Mouse (Mus musculus): ENCODE measurements around the gene Rab1a. TPM values are rescaled to one million over a fixed set of nuclear protein-coding genes. Genes with fewer than 3 reads are reported as not detected.
"Not testable (repeated sequence)": the region's sequence is repeated elsewhere in the genome, so short reads cannot be mapped to it uniquely, and the experiment has no call there.

Rab1a gene
- total RNA-seq, 4 experiments from 2014 or later, result 151 to 186 (median 168) TPM

DNA sequence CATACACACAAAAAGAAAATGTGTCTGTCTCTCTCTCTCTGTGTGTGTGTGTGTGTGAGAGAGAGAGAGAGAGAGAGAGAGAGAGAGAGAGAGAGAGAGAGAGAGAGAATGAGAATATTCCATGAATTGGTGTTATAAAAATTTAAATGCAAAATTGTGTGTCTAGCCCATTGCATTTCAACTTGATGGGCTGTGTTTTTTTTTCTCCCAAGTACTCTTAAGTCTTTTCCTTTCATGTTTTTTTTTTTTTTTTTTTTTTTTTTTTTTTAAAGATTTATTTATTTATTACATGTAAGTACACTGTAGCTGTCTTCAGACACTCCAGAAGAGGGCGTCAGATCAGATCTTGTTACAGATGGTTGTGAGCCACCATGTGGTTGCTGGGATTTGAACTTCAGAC lies 20.4 kb downstream of the Rab1a start:
- DNase-seq, result not testable (repeated sequence)

- no peak for DNase-seq
These were observed 23.0 kb downstream of the Rab1a start for GRCm38 (mm10) chr11:20224196-20224595.

GRCm38 (mm10) chr11:20225938-20226337 lies 24.7 kb downstream of the Rab1a start:
- no peak for DNase-seq

DNA sequence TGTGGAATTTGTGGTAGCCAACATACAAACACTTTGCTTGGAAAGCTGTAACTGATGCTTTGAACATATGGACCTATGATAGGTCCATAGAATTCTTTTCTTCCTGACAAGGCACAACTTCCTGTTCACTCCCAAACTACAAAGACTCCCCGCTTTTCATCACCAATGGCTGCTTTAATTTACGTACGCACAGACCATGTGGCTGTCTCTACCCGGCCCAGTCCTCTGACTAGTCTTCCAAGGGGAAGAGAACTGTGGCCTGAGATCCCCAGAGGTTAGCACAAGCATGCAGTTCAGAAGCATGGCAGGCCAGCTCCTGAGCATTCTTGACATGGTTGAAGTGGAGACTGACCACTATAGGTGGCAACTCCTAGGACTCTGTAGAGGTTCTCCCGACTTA lies 27.4 kb downstream of the Rab1a start:
- DNase-seq, result no peak

DNA sequence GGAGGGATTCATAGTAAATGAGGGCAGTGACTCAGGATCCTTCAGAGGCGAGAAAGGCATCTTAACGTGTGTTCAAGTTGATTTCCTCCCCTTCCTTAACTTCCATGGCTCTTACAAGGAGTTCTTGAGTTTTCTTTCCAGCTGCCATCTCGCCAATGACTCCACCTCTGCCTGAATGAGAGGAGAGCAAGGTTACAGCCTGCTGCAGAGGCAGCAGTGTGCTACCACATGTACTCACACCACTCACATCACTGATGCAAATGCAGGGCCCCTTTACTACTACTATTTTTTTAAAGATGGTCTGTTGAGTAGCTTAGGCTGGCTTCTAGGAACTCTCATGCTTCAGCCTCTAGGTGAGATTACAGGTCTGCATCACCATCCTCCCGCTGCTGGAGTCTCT lies 28.1 kb downstream of the Rab1a start:
- no peak for DNase-seq

GRCm38 (mm10) chr11:20230286-20230685 lies 29.1 kb downstream of the Rab1a start:
- no peak for DNase-seq

DNA sequence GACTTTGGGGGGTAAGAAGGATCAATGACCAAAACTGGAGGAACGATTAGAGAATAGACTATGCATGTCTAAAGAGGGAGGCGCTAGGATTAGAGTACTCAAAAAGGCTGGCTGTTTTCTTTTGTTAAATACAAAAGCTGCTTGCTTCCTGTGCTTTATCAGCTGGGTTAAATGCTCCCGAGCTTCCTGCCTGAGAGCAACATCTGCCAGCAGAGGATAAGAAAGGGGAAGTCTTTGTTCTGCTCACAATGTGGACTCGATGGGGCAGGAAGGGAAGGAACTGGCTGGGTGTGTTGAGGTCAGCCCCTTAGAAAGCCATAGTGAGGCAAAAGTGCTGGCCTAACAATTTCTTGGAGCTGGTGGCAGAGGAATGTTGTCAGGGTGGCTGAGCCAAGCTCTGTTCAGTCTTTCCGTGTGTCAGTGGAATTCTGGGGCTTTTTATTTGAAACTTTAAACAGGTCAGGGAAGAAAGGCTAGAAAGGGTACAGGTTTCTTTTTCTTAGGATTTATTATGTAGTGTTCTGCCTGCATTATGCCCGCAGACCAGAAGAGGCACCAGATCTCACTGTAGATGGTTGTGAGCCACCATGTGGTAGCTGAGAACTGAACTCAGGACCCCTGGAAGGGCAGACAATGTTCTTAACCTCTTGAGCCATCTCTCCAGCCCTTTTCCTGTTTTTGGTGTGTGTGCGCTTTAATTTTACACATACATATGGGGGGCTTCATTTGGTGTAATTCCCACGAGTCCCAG lies 30.1 kb downstream of the Rab1a start:
- DNase-seq, result peak; percentile 47

GRCm38 (mm10) chr11:20232016-20232755 lies 31.0 kb downstream of the Rab1a start:
- DNase-seq, result no peak

GRCm38 (mm10) chr11:20234233-20234632 lies 33.0 kb downstream of the Rab1a start:
- no peak for DNase-seq

GRCm38 (mm10) chr11:20237018-20237417 lies 35.8 kb downstream of the Rab1a start:
- DNase-seq, result no peak

DNA sequence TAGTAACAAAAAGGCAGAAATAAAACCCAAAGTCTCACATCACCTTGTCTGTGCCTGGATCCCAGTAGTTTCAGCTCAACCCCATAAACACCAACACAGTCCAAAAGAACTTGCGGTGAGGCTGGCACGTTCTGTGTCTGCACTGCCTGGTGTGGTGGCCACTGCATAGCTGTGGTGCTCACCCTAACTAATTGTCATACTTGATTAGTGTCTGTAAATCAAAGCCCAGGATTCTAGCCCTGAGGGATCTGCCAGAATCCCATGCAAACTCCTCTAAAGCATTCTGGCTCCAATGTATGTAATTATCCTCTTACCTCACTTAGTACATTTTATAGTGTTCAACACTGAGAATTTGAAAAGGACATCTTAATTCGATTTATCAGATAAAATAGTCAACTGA lies 36.7 kb downstream of the Rab1a start:
- no peak for DNase-seq

DNA sequence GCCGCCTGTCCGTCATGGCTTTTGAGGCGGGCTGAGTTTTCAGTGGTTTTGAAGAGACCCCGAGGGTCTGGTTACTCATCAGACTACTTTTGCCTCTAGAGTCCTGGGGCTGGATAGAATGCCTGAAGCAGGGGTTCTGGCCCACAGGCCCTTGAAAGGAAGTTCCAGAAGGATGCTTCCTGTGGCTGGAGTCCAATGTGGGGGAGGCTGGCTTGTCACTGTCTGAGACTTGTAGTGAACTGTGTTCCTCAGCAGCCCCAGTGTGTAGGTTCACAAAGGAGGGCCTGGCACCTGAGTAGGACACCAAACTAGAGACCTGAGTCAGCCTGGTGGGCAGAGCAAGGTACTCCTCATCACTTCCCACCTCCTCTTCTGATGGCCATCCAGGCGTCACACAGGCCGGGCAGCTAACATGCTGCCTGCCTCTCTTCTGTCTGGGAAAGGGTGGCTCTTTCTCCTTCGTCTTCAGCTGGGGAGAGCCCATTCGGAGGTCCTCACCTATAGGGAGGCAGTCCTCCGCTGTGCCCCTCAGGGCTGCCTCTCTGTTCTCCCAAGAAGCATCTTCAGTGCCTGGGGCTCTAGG lies 38.1 kb downstream of the Rab1a start:
- no peak for DNase-seq

- no peak for DNase-seq
These were observed 39.1 kb downstream of the Rab1a start for GRCm38 (mm10) chr11:20240331-20240730.

GRCm38 (mm10) chr11:20241311-20241710 lies 40.1 kb downstream of the Rab1a start:
- no peak for DNase-seq

DNA sequence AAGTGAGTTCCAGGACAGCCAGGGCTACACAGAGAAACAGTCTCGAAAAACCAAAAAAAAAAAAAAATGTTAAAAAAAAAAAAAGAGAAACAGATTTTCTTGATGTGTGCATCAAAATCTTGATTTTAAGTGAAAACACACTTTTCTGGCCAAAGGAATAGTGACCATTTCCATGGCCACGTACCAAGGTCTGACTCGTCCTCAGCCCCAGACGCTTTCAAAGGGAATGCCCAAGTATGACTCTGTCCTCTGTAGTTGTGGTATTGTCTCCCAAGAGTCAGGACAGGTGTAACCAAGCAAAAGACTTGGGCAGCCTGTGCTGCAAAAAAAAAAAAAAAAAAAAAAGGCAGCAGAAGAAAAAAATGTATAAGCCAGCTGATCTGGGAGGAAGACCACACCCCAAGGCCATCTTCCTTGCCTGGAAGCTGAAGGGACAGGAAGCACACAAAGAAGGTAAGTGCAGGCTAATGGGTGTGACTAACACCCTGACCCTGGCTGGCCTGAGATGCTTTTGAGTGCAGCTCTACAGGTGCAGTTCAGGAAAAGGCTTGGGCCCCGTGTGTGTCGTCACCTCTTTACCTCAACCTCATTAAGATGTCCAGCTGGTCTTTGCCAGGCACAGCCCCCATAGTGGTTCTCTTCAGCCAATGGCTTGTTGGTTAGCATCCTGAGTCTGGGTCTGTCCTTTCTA lies 41.3 kb downstream of the Rab1a start:
- DNase-seq, result no peak

- no peak for DNase-seq
These were observed 42.1 kb downstream of the Rab1a start for GRCm38 (mm10) chr11:20243214-20243913.

- no peak for DNase-seq
These were observed 43.4 kb downstream of the Rab1a start for GRCm38 (mm10) chr11:20244336-20245290.

DNA sequence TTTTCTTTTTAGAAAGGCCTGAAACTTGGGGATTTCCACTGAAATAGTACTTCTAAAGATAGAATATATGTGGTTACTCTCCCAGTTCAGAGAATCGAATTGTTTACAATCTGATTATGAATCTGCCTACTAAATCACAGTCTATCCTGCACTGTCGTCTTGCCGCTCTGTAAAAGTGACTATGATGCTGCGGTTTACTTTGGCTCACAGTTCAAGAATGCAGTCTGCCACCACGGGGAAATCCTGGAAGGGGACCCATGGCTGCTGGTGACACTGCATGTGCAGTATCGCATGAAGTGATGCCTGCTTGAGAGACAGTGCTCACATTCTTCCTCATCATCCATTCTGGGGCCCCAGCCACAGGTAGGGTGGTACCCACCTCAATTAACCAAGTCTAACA lies 44.1 kb downstream of the Rab1a start:
- DNase-seq, result no peak

GRCm38 (mm10) chr11:20246616-20247015 lies 45.4 kb downstream of the Rab1a start:
- DNase-seq, result no peak

DNA sequence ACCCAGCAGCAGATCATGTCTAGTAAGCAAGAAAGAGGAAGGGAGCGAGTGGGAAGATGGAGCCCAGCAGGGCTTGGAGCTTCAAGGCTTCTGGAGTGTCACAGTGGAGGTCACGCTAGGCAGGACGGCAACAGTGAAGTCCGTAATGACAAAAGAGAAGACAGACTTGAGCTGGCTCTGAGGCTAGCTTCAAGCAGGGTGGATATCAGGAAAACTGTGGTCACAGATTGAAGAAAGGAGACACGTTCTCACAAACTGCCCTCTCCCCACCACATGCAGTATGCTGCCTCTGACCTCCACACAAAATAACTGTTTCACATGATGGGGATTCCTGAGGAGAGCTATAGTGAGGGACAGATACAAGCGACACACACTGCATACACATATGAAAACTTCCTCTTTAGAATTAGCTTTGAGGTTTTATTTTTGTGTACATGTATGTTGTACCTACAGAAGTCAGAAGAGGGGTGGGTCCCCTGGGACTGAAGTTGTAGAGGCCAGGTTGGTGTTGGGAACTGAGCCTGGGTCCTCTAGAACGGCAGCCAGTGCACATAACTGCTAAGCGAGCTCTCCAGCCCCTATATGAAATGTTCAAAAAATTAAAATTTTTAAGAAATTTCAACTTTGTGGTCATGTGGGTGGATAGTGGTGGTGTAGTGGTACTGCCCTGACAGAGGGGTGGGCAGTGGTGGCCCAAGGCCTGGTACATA lies 46.1 kb downstream of the Rab1a start:
- DNase-seq, result no peak

DNA sequence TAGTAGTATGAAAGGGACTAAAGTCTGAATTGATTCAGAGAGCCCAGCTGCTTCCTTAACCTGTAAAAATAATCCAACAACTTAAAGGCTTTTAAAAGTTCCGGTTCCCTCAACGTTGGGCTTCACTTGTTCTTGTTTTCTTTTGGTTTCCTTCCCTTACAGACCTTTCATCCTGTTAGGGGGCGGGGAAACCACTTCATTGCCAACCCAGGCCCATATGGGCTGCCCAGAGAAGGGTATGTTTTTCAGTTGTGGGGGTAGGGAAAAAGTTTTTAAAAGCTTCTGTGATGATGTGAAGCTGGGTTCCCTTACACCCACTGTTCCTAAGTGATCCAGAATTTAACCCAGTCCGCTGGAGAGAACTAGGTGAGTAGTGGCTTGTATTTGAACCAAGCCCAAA lies 47.0 kb downstream of the Rab1a start:
- no peak for DNase-seq
